Mouse (Mus musculus) ES-E14 (cell line): ENCODE measurements at regions not wholly inside any gene's neighbourhood (a gene's known extent, or its start where the extent isn't known, plus 50 kb on each side); places are given as distances from the start of the nearest gene placed in this dataset.

ENCODE experiments used
- CHD2 ChIP-seq: IDR thresholded peaks from 2 replicates; pipeline ENCODE4 v1.6.1; 2014; ENCODE audit warnings: mild to moderate bottlenecking, low read depth, low read length, inconsistent platforms
- HCFC1 ChIP-seq: IDR thresholded peaks from 2 replicates; pipeline ENCODE4 v1.6.1; 2012; ENCODE audit warnings: low read length, inconsistent platforms, borderline replicate concordance; ENCODE audit not compliant: insufficient read depth
- ZC3H11A ChIP-seq: IDR thresholded peaks from 2 replicates; pipeline ENCODE4 v1.6.1; 2012; ENCODE audit warnings: low read depth, mild to moderate bottlenecking, inconsistent platforms, low read length, borderline replicate concordance

DNA sequence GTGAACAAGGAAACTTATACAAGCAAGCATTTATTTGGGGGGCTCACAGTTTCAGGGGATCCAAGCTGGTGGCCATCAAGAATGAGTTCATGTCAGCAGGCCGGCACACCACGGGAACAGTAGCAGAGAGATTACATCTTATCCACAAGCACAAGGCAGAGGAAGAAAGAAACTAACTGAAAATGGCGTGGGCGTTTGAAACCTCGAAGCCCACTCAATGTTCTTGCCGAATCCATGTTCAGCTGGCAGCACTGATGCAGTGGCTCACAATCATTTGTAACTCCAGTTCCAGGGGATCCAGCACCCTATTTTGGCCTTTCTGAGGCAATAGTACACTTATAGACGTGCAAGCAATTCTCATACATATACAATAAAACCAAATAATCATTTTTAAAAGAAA, 404.7 kb downstream of the Cdh26 start:
- no peak for TF ChIP-seq CHD2
- TF ChIP-seq ZC3H11A, result no peak
- TF ChIP-seq HCFC1, result no peak
